Mouse (Mus musculus): ENCODE results near the gene Ccdc151. TPM values are rescaled to one million over a fixed set of nuclear protein-coding genes. Genes with fewer than 3 reads are reported as not detected.

The Ccdc151 gene
- polyA plus RNA-seq, 1 experiment from 2014 or later, result 6.7 TPM

- peak; percentile 80 for DNase-seq (ENCODE audit: low spot score)
- Histone ChIP-seq H3K27ac (no peak overlapping the region), H3K36me3 (no peaks in the 10 kb centered on the region), H3K4me1 (replicated peaks) (peaks cover 25% of the 10 kb centered on the region), H3K4me3 (no peak overlapping the region), H3K27me3 (ENCODE audit: insufficient read depth, poor library complexity, severe bottlenecking) (peaks cover 33% of the 10 kb centered on the region), H3K9me3 (no peaks in the 10 kb centered on the region; the same call in 1 of the 2 replicates)
- WGBS, result 17% methylated on average over 11 of the region's 11 CpGs
These were observed 52.1 kb downstream of the Ccdc151 start for GRCm38 (mm10) chr9:21950322-21950721.

- Histone ChIP-seq H3K9me3 (no peaks in the 10 kb centered on the region; the same call in 1 of the 2 replicates), H3K27ac (no peak overlapping the region), H3K36me3 (no peaks in the 10 kb centered on the region), H3K27me3 (ENCODE audit: insufficient read depth, poor library complexity, severe bottlenecking) (peaks cover 46% of the 10 kb centered on the region), H3K4me1 (replicated peaks) (peaks cover 25% of the 10 kb centered on the region), H3K4me3 (no peak overlapping the region)
- WGBS, result 66% methylated on average over 6 of the region's 6 CpGs
- no peak for DNase-seq (ENCODE audit: low spot score)
These were observed 53.6 kb downstream of the Ccdc151 start for GRCm38 (mm10) chr9:21948790-21949189.

GRCm38 (mm10) chr9:21948146-21948545 is 54.3 kb downstream of the Ccdc151 start:
- Histone ChIP-seq H3K27me3 (ENCODE audit: insufficient read depth, poor library complexity, severe bottlenecking) (peaks cover 52% of the 10 kb centered on the region), H3K9me3 (no peaks in the 10 kb centered on the region; the same call in 1 of the 2 replicates), H3K4me1 (replicated peaks) (peaks cover 19% of the 10 kb centered on the region), H3K27ac (no peak overlapping the region), H3K4me3 (no peak overlapping the region), H3K36me3 (no peaks in the 10 kb centered on the region)
- WGBS, result 58% methylated on average over 8 of the region's 8 CpGs
- no peak for DNase-seq (ENCODE audit: low spot score)

- Histone ChIP-seq H3K4me3 (peak overlapping the region; percentile 36), H3K36me3 (no peaks in the 10 kb centered on the region), H3K27ac (no peak overlapping the region), H3K27me3 (ENCODE audit: insufficient read depth, poor library complexity, severe bottlenecking) (peaks cover 54% of the 10 kb centered on the region), H3K9me3 (no peaks in the 10 kb centered on the region; the same call in 1 of the 2 replicates), H3K4me1 (replicated peaks) (peaks cover 17% of the 10 kb centered on the region)
- no peak for DNase-seq (ENCODE audit: low spot score)
- WGBS, result 5% methylated on average over 28 of the region's 28 CpGs
These were observed 54.8 kb downstream of the Ccdc151 start for GRCm38 (mm10) chr9:21947540-21948130.

- Histone ChIP-seq H3K27ac (no peak overlapping the region), H3K9me3 (no peaks in the 10 kb centered on the region), H3K27me3 (ENCODE audit: insufficient read depth, poor library complexity, severe bottlenecking) (peaks cover 50% of the 10 kb centered on the region), H3K4me1 (replicated peaks) (peaks cover 17% of the 10 kb centered on the region), H3K4me3 (peak overlapping the region; percentile 9; the same call in 1 of the 2 replicates), H3K36me3 (peaks cover 11% of the 10 kb centered on the region)
- 23% methylated on average over 23 of the region's 23 CpGs for WGBS
- peak; percentile 30 for DNase-seq (ENCODE audit: low spot score)
These were observed 58.2 kb downstream of the Ccdc151 start for GRCm38 (mm10) chr9:21944267-21944666.

GRCm38 (mm10) chr9:21943638-21944037 is 58.8 kb downstream of the Ccdc151 start:
- DNase-seq (ENCODE audit: low spot score), result no peak
- Histone ChIP-seq H3K36me3 (peaks cover 11% of the 10 kb centered on the region), H3K4me1 (replicated peaks) (peaks cover 17% of the 10 kb centered on the region), H3K27ac (no peak overlapping the region), H3K9me3 (no peaks in the 10 kb centered on the region), H3K27me3 (ENCODE audit: insufficient read depth, poor library complexity, severe bottlenecking) (peaks cover 47% of the 10 kb centered on the region), H3K4me3 (no peak overlapping the region)
- 55% methylated on average over 12 of the region's 12 CpGs for WGBS

GRCm38 (mm10) chr9:21943046-21943445 is 59.4 kb downstream of the Ccdc151 start:
- Histone ChIP-seq H3K9me3 (no peaks in the 10 kb centered on the region), H3K36me3 (peaks cover 11% of the 10 kb centered on the region), H3K4me1 (replicated peaks) (peaks cover 21% of the 10 kb centered on the region), H3K27ac (no peak overlapping the region), H3K4me3 (no peak overlapping the region), H3K27me3 (ENCODE audit: insufficient read depth, poor library complexity, severe bottlenecking) (peaks cover 46% of the 10 kb centered on the region)
- DNase-seq (ENCODE audit: low spot score), result no peak
- 75% methylated on average over 12 of the region's 12 CpGs for WGBS

Other genes with a start within 250 kb of the Ccdc151 start
- 132 and 165 TPM in 2 replicates for gene Spc24, start 242.3 kb downstream of the Ccdc151 start, polyA plus RNA-seq (2016; fragmentation: Nextera tagmentation; extraction: Ambion mirVana)
- gene Kank2, start 203.9 kb downstream of the Ccdc151 start, polyA plus RNA-seq (2016; fragmentation: Nextera tagmentation; extraction: Ambion mirVana), result 10.0 and 11.0 TPM in 2 replicates
- 0.70 and 0.85 TPM in 2 replicates for gene Angptl8, start 167.1 kb downstream of the Ccdc151 start, polyA plus RNA-seq (2016; fragmentation: Nextera tagmentation; extraction: Ambion mirVana)
- gene Dock6, start 150.0 kb downstream of the Ccdc151 start, polyA plus RNA-seq (2016; fragmentation: Nextera tagmentation; extraction: Ambion mirVana), result 23.7 and 24.1 TPM in 2 replicates
- gene Rab3d, start 84.4 kb downstream of the Ccdc151 start, polyA plus RNA-seq (2016; fragmentation: Nextera tagmentation; extraction: Ambion mirVana), result 8.9 and 10.9 TPM in 2 replicates
- 4.2 and 5.1 TPM in 2 replicates for gene Ccdc159, start 75.2 kb downstream of the Ccdc151 start, polyA plus RNA-seq (2016; fragmentation: Nextera tagmentation; extraction: Ambion mirVana)
- 39.1 and 46.1 TPM in 2 replicates for gene Tmem205, start 75.1 kb downstream of the Ccdc151 start, polyA plus RNA-seq (2016; fragmentation: Nextera tagmentation; extraction: Ambion mirVana)
- 15.6 and 30.6 TPM in 2 replicates for gene Plppr2, start 65.6 kb downstream of the Ccdc151 start, polyA plus RNA-seq (2016; fragmentation: Nextera tagmentation; extraction: Ambion mirVana)
- gene Swsap1, start 46.9 kb downstream of the Ccdc151 start, polyA plus RNA-seq (2016; fragmentation: Nextera tagmentation; extraction: Ambion mirVana), result 7.1 and 9.3 TPM in 2 replicates
- 9.3 and 9.6 TPM in 2 replicates for gene Epor, start 39.1 kb downstream of the Ccdc151 start, polyA plus RNA-seq (2016; fragmentation: Nextera tagmentation; extraction: Ambion mirVana)
- gene Rgl3, start 13.2 kb downstream of the Ccdc151 start, polyA plus RNA-seq (2016; fragmentation: Nextera tagmentation; extraction: Ambion mirVana), result 3.7 and 5.7 TPM in 2 replicates
- gene Prkcsh, start 172 bp upstream of the Ccdc151 start, polyA plus RNA-seq (2016; fragmentation: Nextera tagmentation; extraction: Ambion mirVana), result 115 and 120 TPM in 2 replicates
- gene Elavl3, start 49.4 kb upstream of the Ccdc151 start, polyA plus RNA-seq (2016; fragmentation: Nextera tagmentation; extraction: Ambion mirVana), result 22.7 and 57.1 TPM in 2 replicates
- not detected in 2 replicates for gene Gm49318, start 68.6 kb upstream of the Ccdc151 start, polyA plus RNA-seq (2016; fragmentation: Nextera tagmentation; extraction: Ambion mirVana)
- gene Zfp653, start 68.7 kb upstream of the Ccdc151 start, polyA plus RNA-seq (2016; fragmentation: Nextera tagmentation; extraction: Ambion mirVana), result 11.1 and 15.4 TPM in 2 replicates
- gene Ecsit, start 82.8 kb upstream of the Ccdc151 start, polyA plus RNA-seq (2016; fragmentation: Nextera tagmentation; extraction: Ambion mirVana), result 42.6 and 45.5 TPM in 2 replicates
- gene Cnn1, start 96.6 kb upstream of the Ccdc151 start, polyA plus RNA-seq (2016; fragmentation: Nextera tagmentation; extraction: Ambion mirVana), result 2.4 TPM in 2 replicates
- 250 and 261 TPM in 2 replicates for gene Elof1, start 114.5 kb upstream of the Ccdc151 start, polyA plus RNA-seq (2016; fragmentation: Nextera tagmentation; extraction: Ambion mirVana)
- gene Acp5, start 133.1 kb upstream of the Ccdc151 start, polyA plus RNA-seq (2016; fragmentation: Nextera tagmentation; extraction: Ambion mirVana), result 20.9 and 23.7 TPM in 2 replicates
- 55.6 and 68.3 TPM in 2 replicates for gene Pigyl, start 154.2 kb upstream of the Ccdc151 start, polyA plus RNA-seq (2016; fragmentation: Nextera tagmentation; extraction: Ambion mirVana)
- gene Zfp872, start 185.5 kb upstream of the Ccdc151 start, polyA plus RNA-seq (2016; fragmentation: Nextera tagmentation; extraction: Ambion mirVana), result 0.11 TPM in 1 of 2 replicates, not detected in the other
- 9.0 and 10.5 TPM in 2 replicates for gene Zfp809, start 223.1 kb upstream of the Ccdc151 start, polyA plus RNA-seq (2016; fragmentation: Nextera tagmentation; extraction: Ambion mirVana)